Mouse (Mus musculus): ENCODE measurements at regions not wholly inside any gene's neighbourhood (a gene's known extent, or its start where the extent isn't known, plus 50 kb on each side); places are given as distances from the start of the nearest gene placed in this dataset.

- no peak overlapping the region for H3K4me3 ChIP-seq (replicated peaks)
- H3K9me3 ChIP-seq = no peaks in the 10 kb centered on the region
- 76% methylated on average over 7 of the region's 7 CpGs for WGBS
- H3K4me2 ChIP-seq = no peak overlapping the region
- H3K4me1 ChIP-seq = no peaks in the 10 kb centered on the region
- no peaks in the 10 kb centered on the region for H3K36me3 ChIP-seq
- peaks cover 16% of the 10 kb centered on the region; the same call in 1 of the 2 replicates for H3K27me3 ChIP-seq (replicated peaks)
- no peak overlapping the region for H3K27ac ChIP-seq
- no peak for ATAC-seq (ENCODE audit: insufficient read depth, low FRiP score, low read depth)
- H3K9ac ChIP-seq = no peak overlapping the region
Observed at GRCm38 (mm10) chr8:115466122-115466521, 241.5 kb downstream of the Maf start.

GRCm38 (mm10) chr8:115462657-115463056 is 244.9 kb downstream of the Maf start:
- Histone ChIP-seq H3K9me3 (no peaks in the 10 kb centered on the region), H3K27ac (no peak overlapping the region), H3K27me3 (replicated peaks) (peaks cover 33% of the 10 kb centered on the region), H3K4me2 (no peak overlapping the region), H3K4me1 (no peaks in the 10 kb centered on the region), H3K36me3 (no peaks in the 10 kb centered on the region), H3K9ac (no peak overlapping the region), H3K4me3 (replicated peaks) (no peak overlapping the region)
- ATAC-seq (ENCODE audit: insufficient read depth, low FRiP score, low read depth) = peak; percentile 43; the same call in 1 of the 2 replicates
- 31% methylated on average over 6 of the region's 6 CpGs for WGBS

GRCm38 (mm10) chr8:115458119-115458518 is 249.5 kb downstream of the Maf start:
- Histone ChIP-seq H3K27me3 (replicated peaks) (peaks cover 22% of the 10 kb centered on the region), H3K4me1 (no peaks in the 10 kb centered on the region), H3K9ac (no peak overlapping the region), H3K4me3 (replicated peaks) (no peak overlapping the region), H3K27ac (peak overlapping the region; percentile 35; the same call in 1 of the 2 replicates), H3K9me3 (no peaks in the 10 kb centered on the region), H3K4me2 (no peak overlapping the region), H3K36me3 (no peaks in the 10 kb centered on the region)
- no peak for ATAC-seq (ENCODE audit: insufficient read depth, low FRiP score, low read depth)
- 47% methylated on average over 3 of the region's 3 CpGs for WGBS

GRCm38 (mm10) chr8:115450789-115451188 is 256.8 kb downstream of the Maf start:
- Histone ChIP-seq H3K9me3 (no peaks in the 10 kb centered on the region), H3K4me2 (no peak overlapping the region), H3K27ac (no peak overlapping the region), H3K9ac (no peak overlapping the region), H3K27me3 (replicated peaks) (no peaks in the 10 kb centered on the region), H3K4me3 (replicated peaks) (no peak overlapping the region), H3K36me3 (no peaks in the 10 kb centered on the region), H3K4me1 (no peaks in the 10 kb centered on the region)
- WGBS = 59% methylated on average over 1 of the region's 1 CpGs
- ATAC-seq (ENCODE audit: insufficient read depth, low FRiP score, low read depth) = no peak

GRCm38 (mm10) chr8:115448367-115448766 is 259.2 kb downstream of the Maf start:
- H3K4me1 ChIP-seq = no peaks in the 10 kb centered on the region
- no peak overlapping the region for H3K4me2 ChIP-seq
- H3K27ac ChIP-seq = no peak overlapping the region
- no peaks in the 10 kb centered on the region for H3K9me3 ChIP-seq
- H3K27me3 ChIP-seq (replicated peaks) = no peaks in the 10 kb centered on the region
- no peak for ATAC-seq (ENCODE audit: insufficient read depth, low FRiP score, low read depth)
- no peak overlapping the region for H3K4me3 ChIP-seq (replicated peaks)
- WGBS = 79% methylated on average over 3 of the region's 3 CpGs
- H3K36me3 ChIP-seq = no peaks in the 10 kb centered on the region
- no peak overlapping the region for H3K9ac ChIP-seq

GRCm38 (mm10) chr8:115444519-115444918 is 263.1 kb downstream of the Maf start:
- no peak for ATAC-seq (ENCODE audit: insufficient read depth, low FRiP score, low read depth)

GRCm38 (mm10) chr8:115441943-115442550 is 265.5 kb downstream of the Maf start:
- Histone ChIP-seq H3K4me2 (no peak overlapping the region), H3K9ac (no peak overlapping the region), H3K27me3 (replicated peaks) (no peaks in the 10 kb centered on the region), H3K4me3 (replicated peaks) (no peak overlapping the region), H3K4me1 (no peaks in the 10 kb centered on the region), H3K9me3 (no peaks in the 10 kb centered on the region), H3K27ac (no peak overlapping the region), H3K36me3 (no peaks in the 10 kb centered on the region)
- 82% methylated on average over 6 of the region's 6 CpGs for WGBS
- no peak for ATAC-seq (ENCODE audit: insufficient read depth, low FRiP score, low read depth)

More at GRCm38 (mm10) chr8:115444519-115444918, 263.1 kb downstream of the Maf start:
- WGBS = 95% methylated on average over 5 of the region's 5 CpGs
- H3K4me1 ChIP-seq = no peaks in the 10 kb centered on the region
- H3K27me3 ChIP-seq (replicated peaks) = no peaks in the 10 kb centered on the region
- H3K36me3 ChIP-seq = no peaks in the 10 kb centered on the region
- no peak overlapping the region for H3K9ac ChIP-seq
- no peaks in the 10 kb centered on the region for H3K9me3 ChIP-seq
- no peak overlapping the region for H3K4me3 ChIP-seq (replicated peaks)
- H3K27ac ChIP-seq = no peak overlapping the region
- no peak overlapping the region for H3K4me2 ChIP-seq

- WGBS = 59% methylated on average over 6 of the region's 6 CpGs
- no peaks in the 10 kb centered on the region for H3K36me3 ChIP-seq
- ATAC-seq (ENCODE audit: insufficient read depth, low FRiP score, low read depth) = no peak
- H3K4me1 ChIP-seq = no peaks in the 10 kb centered on the region
- H3K9me3 ChIP-seq = no peaks in the 10 kb centered on the region
- H3K27me3 ChIP-seq (replicated peaks) = no peaks in the 10 kb centered on the region
- H3K4me3 ChIP-seq (replicated peaks) = no peak overlapping the region
- no peak overlapping the region for H3K4me2 ChIP-seq
- H3K27ac ChIP-seq = no peak overlapping the region
- no peak overlapping the region for H3K9ac ChIP-seq
Observed at GRCm38 (mm10) chr8:115441323-115441722, 266.3 kb downstream of the Maf start.

GRCm38 (mm10) chr8:115440151-115440550 is 267.4 kb downstream of the Maf start:
- Histone ChIP-seq H3K9ac (no peak overlapping the region), H3K27ac (no peak overlapping the region), H3K36me3 (no peaks in the 10 kb centered on the region), H3K4me1 (no peaks in the 10 kb centered on the region), H3K9me3 (no peaks in the 10 kb centered on the region), H3K4me3 (replicated peaks) (no peak overlapping the region), H3K27me3 (replicated peaks) (no peaks in the 10 kb centered on the region), H3K4me2 (no peak overlapping the region)
- WGBS = 82% methylated on average over 3 of the region's 3 CpGs
- no peak for ATAC-seq (ENCODE audit: insufficient read depth, low FRiP score, low read depth)

- no peaks in the 10 kb centered on the region for H3K4me1 ChIP-seq
- no peak overlapping the region for H3K9ac ChIP-seq
- no peaks in the 10 kb centered on the region for H3K36me3 ChIP-seq
- 80% methylated on average over 5 of the region's 5 CpGs for WGBS
- no peaks in the 10 kb centered on the region for H3K9me3 ChIP-seq
- no peak overlapping the region for H3K4me3 ChIP-seq (replicated peaks)
- no peak for ATAC-seq (ENCODE audit: insufficient read depth, low FRiP score, low read depth)
- no peak overlapping the region for H3K4me2 ChIP-seq
- H3K27ac ChIP-seq = no peak overlapping the region
- no peaks in the 10 kb centered on the region for H3K27me3 ChIP-seq (replicated peaks)
Observed at GRCm38 (mm10) chr8:115439512-115439911, 268.1 kb downstream of the Maf start.

- Histone ChIP-seq H3K27me3 (replicated peaks) (no peaks in the 10 kb centered on the region), H3K4me2 (no peak overlapping the region), H3K36me3 (no peaks in the 10 kb centered on the region), H3K4me3 (replicated peaks) (no peak overlapping the region), H3K4me1 (no peaks in the 10 kb centered on the region), H3K9ac (no peak overlapping the region), H3K9me3 (no peaks in the 10 kb centered on the region), H3K27ac (no peak overlapping the region)
- ATAC-seq (ENCODE audit: insufficient read depth, low FRiP score, low read depth) = no peak
- 85% methylated on average over 9 of the region's 9 CpGs for WGBS
Observed at GRCm38 (mm10) chr8:115437956-115438355, 269.6 kb downstream of the Maf start.

- Histone ChIP-seq H3K4me2 (no peak overlapping the region), H3K4me3 (replicated peaks) (no peak overlapping the region), H3K9me3 (no peaks in the 10 kb centered on the region), H3K27ac (no peak overlapping the region), H3K27me3 (replicated peaks) (no peaks in the 10 kb centered on the region), H3K4me1 (no peaks in the 10 kb centered on the region), H3K36me3 (no peaks in the 10 kb centered on the region), H3K9ac (no peak overlapping the region)
- WGBS = 91% methylated on average over 4 of the region's 4 CpGs
- no peak for ATAC-seq (ENCODE audit: insufficient read depth, low FRiP score, low read depth)
Observed at GRCm38 (mm10) chr8:115436356-115436721, 271.3 kb downstream of the Maf start.
